Mouse (Mus musculus) testis, adult 2 months (tissue): ENCODE measurements around the gene Kdm6a. TPM values are rescaled to one million over a fixed set of nuclear protein-coding genes. Genes with fewer than 3 reads are reported as not detected.

ENCODE experiments used
- H3K27ac ChIP-seq: fragments of 200-500 bp; 2 replicates; pipeline ENCODE4 v1.5.1; 2012; ENCODE audit warnings: low read depth, low read length; ENCODE audit not compliant: control insufficient read depth, insufficient read depth
- H3K27me3 ChIP-seq: fragments of 200-500 bp; 2 replicates; pipeline ENCODE4 v1.6.1; 2012; ENCODE audit warnings: mild to moderate bottlenecking, low read length, moderate library complexity; ENCODE audit not compliant: control insufficient read depth, insufficient read depth
- H3K36me3 ChIP-seq: fragments of 200-500 bp; 2 replicates; pipeline ENCODE4 v1.6.1; 2012; ENCODE audit warnings: mild to moderate bottlenecking, low read length; ENCODE audit not compliant: control insufficient read depth, insufficient read depth
- H3K4me1 ChIP-seq: fragments of 200-500 bp; 2 replicates; pipeline ENCODE4 v1.6.1; 2012; ENCODE audit warnings: low read length; ENCODE audit not compliant: control insufficient read depth, insufficient read depth
- H3K4me3 ChIP-seq: fragments of 200-500 bp; 2 replicates; pipeline ENCODE4 v1.5.1; 2012; ENCODE audit warnings: low read depth, mild to moderate bottlenecking, low read length, moderate library complexity, mixed read lengths; ENCODE audit not compliant: control insufficient read depth
- CTCF ChIP-seq: fragments of 200-500 bp; IDR thresholded peaks from 2 replicates; pipeline ENCODE4 v1.5.1; 2012; ENCODE audit warnings: low read depth, mild to moderate bottlenecking, inconsistent platforms, low read length, moderate library complexity; ENCODE audit not compliant: control insufficient read depth, insufficient read depth, insufficient replicate concordance
- POLR2A ChIP-seq: fragments of 200-500 bp; IDR thresholded peaks from 2 replicates; pipeline ENCODE4 v1.6.1; 2012; ENCODE audit warnings: low read depth, mild to moderate bottlenecking, inconsistent platforms, low read length, moderate library complexity; ENCODE audit not compliant: control insufficient read depth
- polyA plus RNA-seq: library from polyadenylated mRNA; depleted of rRNA; stranded (reverse); fragments of >200 nt; gene quantifications from 2 replicates; pipeline ENCODE4 v1.2.3, GENCODE M21; 2012

Kdm6a gene
- polyA plus RNA-seq, 1 experiment: 4.7 TPM

- H3K4me3 ChIP-seq: no peak overlapping the region
- H3K27me3 ChIP-seq: no peaks in the 10 kb centered on the region
- TF ChIP-seq CTCF (no peak), POLR2A (no peak)
- H3K4me1 ChIP-seq: no peaks in the 10 kb centered on the region
- no peak overlapping the region for H3K27ac ChIP-seq
- H3K36me3 ChIP-seq: no peaks in the 10 kb centered on the region
Observed at GRCm38 (mm10) chrX:18165121-18165520, 2.7 kb downstream of the Kdm6a start.

GRCm38 (mm10) chrX:18166961-18167360 is 4.6 kb downstream of the Kdm6a start:
- no peaks in the 10 kb centered on the region for H3K36me3 ChIP-seq
- no peak overlapping the region for H3K4me3 ChIP-seq
- H3K4me1 ChIP-seq: no peaks in the 10 kb centered on the region
- TF ChIP-seq POLR2A (no peak), CTCF (no peak)
- H3K27me3 ChIP-seq: no peaks in the 10 kb centered on the region
- no peak overlapping the region for H3K27ac ChIP-seq

GRCm38 (mm10) chrX:18168940-18169339 is 6.6 kb downstream of the Kdm6a start:
- Histone ChIP-seq H3K4me1 (no peaks in the 10 kb centered on the region), H3K4me3 (no peak overlapping the region), H3K27ac (no peak overlapping the region), H3K36me3 (no peaks in the 10 kb centered on the region), H3K27me3 (no peaks in the 10 kb centered on the region)
- TF ChIP-seq POLR2A: no peak
- no peak for TF ChIP-seq CTCF

GRCm38 (mm10) chrX:18174831-18175230 is 12.5 kb downstream of the Kdm6a start:
- H3K4me1 ChIP-seq: no peaks in the 10 kb centered on the region
- TF ChIP-seq POLR2A (no peak), CTCF (no peak)
- H3K36me3 ChIP-seq: no peaks in the 10 kb centered on the region
- H3K27ac ChIP-seq: no peak overlapping the region
- H3K4me3 ChIP-seq: no peak overlapping the region
- no peaks in the 10 kb centered on the region for H3K27me3 ChIP-seq

- no peak overlapping the region for H3K27ac ChIP-seq
- TF ChIP-seq CTCF (no peak), POLR2A (no peak)
- no peaks in the 10 kb centered on the region for H3K27me3 ChIP-seq
- no peak overlapping the region for H3K4me3 ChIP-seq
- no peaks in the 10 kb centered on the region for H3K36me3 ChIP-seq
- no peaks in the 10 kb centered on the region for H3K4me1 ChIP-seq
Observed at GRCm38 (mm10) chrX:18177803-18178202, 15.4 kb downstream of the Kdm6a start.

GRCm38 (mm10) chrX:18179492-18179891 is 17.1 kb downstream of the Kdm6a start:
- TF ChIP-seq POLR2A (no peak), CTCF (no peak)
- H3K4me1 ChIP-seq: no peaks in the 10 kb centered on the region
- H3K27me3 ChIP-seq: no peaks in the 10 kb centered on the region
- H3K27ac ChIP-seq: no peak overlapping the region
- H3K4me3 ChIP-seq: no peak overlapping the region
- H3K36me3 ChIP-seq: no peaks in the 10 kb centered on the region

- Histone ChIP-seq H3K4me1 (no peaks in the 10 kb centered on the region), H3K4me3 (no peak overlapping the region), H3K27me3 (no peaks in the 10 kb centered on the region), H3K36me3 (no peaks in the 10 kb centered on the region), H3K27ac (no peak overlapping the region)
- TF ChIP-seq POLR2A (no peak), CTCF (no peak)
Observed at GRCm38 (mm10) chrX:18187203-18187602, 24.8 kb downstream of the Kdm6a start.

- Histone ChIP-seq H3K27ac (no peak overlapping the region), H3K36me3 (no peaks in the 10 kb centered on the region), H3K27me3 (no peaks in the 10 kb centered on the region), H3K4me3 (no peak overlapping the region), H3K4me1 (no peaks in the 10 kb centered on the region)
- TF ChIP-seq CTCF (no peak), POLR2A (no peak)
Observed at GRCm38 (mm10) chrX:18188293-18188692, 25.9 kb downstream of the Kdm6a start.
